Mouse (Mus musculus) hindbrain, embryonic 12.5 days (tissue): Measurements from ENCODE around the gene Slc35d3. TPM values are rescaled to one million over a fixed set of nuclear protein-coding genes. Genes with fewer than 3 reads are reported as not detected.

Source experiments
- ATAC-seq: fragments of 200-750 bp; cut with Nextera tagmentation; 2 replicates; pipeline ENCODE4 v1.8.0; 2017; ENCODE audit warnings: moderate TSS enrichment; ENCODE audit not compliant: low FRiP score
- H3K27ac ChIP-seq: fragments of 300-500 bp; sonication (generic); 2 replicates; pipeline ENCODE4 v1.5.1; 2016; ENCODE audit warnings: mild to moderate bottlenecking
- H3K27me3 ChIP-seq: fragments of 300-500 bp; sonication (generic); 2 replicates; pipeline ENCODE4 v1.6.1; 2016; ENCODE audit warnings: mild to moderate bottlenecking
- H3K36me3 ChIP-seq: fragments of 300-500 bp; sonication (generic); 2 replicates; pipeline ENCODE4 v1.6.1; 2016; ENCODE audit warnings: mild to moderate bottlenecking
- H3K4me1 ChIP-seq: fragments of 300-500 bp; sonication (generic); 2 replicates; pipeline ENCODE4 v1.6.1; 2016
- H3K4me2 ChIP-seq: fragments of 300-500 bp; sonication (generic); replicated peaks from 2 replicates; pipeline ENCODE4 v1.6.1; 2016; ENCODE audit warnings: mild to moderate bottlenecking
- H3K4me3 ChIP-seq: fragments of 300-500 bp; sonication (generic); 2 replicates; pipeline ENCODE4 v1.5.1; 2016; ENCODE audit warnings: mild to moderate bottlenecking
- H3K9ac ChIP-seq: fragments of 300-500 bp; sonication (generic); 2 replicates; pipeline ENCODE4 v1.6.1; 2016; ENCODE audit warnings: mild to moderate bottlenecking, moderate library complexity
- H3K9me3 ChIP-seq: fragments of 300-500 bp; sonication (generic); replicated peaks from 2 replicates; pipeline ENCODE4 v1.6.1; 2016; ENCODE audit warnings: mild to moderate bottlenecking
- WGBS: fragments of 180-500 bp; shearing (Covaris S2); methylation state at CpG from one replicate; pipeline ENCODE4 v1.1.7; 2016; 5-methylcytosine and 5-hydroxymethylcytosine counted together
- polyA plus RNA-seq: library from polyadenylated mRNA; unstranded; fragments of >200 nt; fragmentation: Nextera tagmentation; extraction: Ambion mirVana; gene quantifications from 2 replicates; pipeline ENCODE4 v1.2.1, GENCODE M21; 2016

Slc35d3 gene
- 0.79 and 0.93 TPM in 2 replicates for polyA plus RNA-seq

DNA sequence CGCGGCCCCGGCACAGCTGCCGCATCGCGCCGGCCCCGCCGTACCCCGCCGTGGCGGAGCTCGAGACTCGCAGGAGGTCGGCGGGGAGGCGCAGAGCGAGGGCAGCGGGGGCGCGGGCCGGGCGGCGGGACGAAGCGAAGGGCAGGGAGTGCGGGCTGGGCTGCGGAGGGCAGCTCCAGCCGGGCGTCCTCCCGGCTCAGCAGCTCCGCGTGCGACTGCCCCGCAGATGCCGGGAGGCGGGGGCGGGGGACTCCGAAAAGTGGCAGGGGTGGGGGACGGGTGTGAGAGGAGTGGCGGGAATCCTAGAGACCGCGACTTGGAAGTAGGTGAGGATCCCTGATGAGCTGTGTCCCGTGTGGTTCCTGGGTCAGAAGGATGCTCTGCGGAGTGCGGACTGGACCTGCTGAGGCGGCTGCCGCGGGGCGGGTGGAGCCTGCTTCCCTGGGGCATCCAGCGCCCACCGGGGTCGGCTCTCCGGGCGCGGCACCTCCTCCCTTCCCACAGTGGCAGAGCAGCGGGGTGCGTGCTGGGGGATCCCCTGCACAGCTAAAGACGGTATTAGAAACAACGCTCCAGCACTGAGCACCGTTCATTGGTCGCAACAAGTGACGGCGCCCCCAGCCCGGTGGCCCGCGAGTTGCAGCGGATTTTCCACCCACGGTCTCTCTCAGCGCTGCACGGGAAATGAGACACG lies at the start of gene Slc35d3:
Gene Slc35d3, minus strand, starts transcription at position 462 of the 694 bp plus-strand sequence.
- ATAC-seq: peak; percentile 70
- Histone ChIP-seq H3K27ac (no peak within 1 kb of the TSS), H3K27me3 (peaks cover 55% of the 10 kb centered on the region), H3K4me1 (peaks cover 31% of the 10 kb centered on the region), H3K36me3 (no peaks in the 10 kb centered on the region), H3K9ac (peak within 1 kb of the TSS; percentile 69), H3K4me2 (peak within 1 kb of the TSS; percentile 100), H3K4me3 (peak within 1 kb of the TSS; percentile 61), H3K9me3 (no peaks in the 10 kb centered on the region)
- 0% methylated on average over 53 of the region's 72 CpGs for WGBS

DNA sequence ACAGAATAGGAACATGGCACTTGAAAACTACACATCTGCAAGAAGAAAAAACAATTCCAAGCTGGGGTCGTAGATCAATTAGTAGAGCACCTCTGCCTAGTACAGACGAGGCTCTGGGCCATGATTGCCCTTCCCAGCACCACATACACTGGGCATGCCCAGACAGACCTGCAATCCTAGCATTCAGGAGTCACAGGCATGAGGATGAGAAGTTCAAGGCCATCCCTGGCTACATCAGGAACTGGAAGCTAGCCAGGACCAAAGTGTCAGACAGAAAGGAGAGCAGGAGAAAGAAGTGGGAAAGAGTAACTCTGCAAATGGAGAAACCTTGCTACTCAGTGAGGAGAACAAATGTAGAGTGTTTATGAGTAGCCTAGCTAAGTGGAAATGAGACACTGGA lies 48.9 kb upstream of the Slc35d3 start:
- Histone ChIP-seq H3K9ac (no peak overlapping the region), H3K27me3 (no peaks in the 10 kb centered on the region), H3K4me1 (no peaks in the 10 kb centered on the region), H3K4me2 (no peak overlapping the region), H3K36me3 (peaks cover 7% of the 10 kb centered on the region; the same call in 1 of the 2 replicates), H3K4me3 (no peak overlapping the region), H3K9me3 (no peaks in the 10 kb centered on the region), H3K27ac (no peak overlapping the region)
- 83% methylated on average over 2 of the region's 2 CpGs for WGBS
- ATAC-seq: no peak

- H3K4me1 ChIP-seq: no peaks in the 10 kb centered on the region
- no peaks in the 10 kb centered on the region for H3K9me3 ChIP-seq
- no peak overlapping the region for H3K4me3 ChIP-seq
- WGBS: 20% methylated on average over 4 of the region's 4 CpGs
- no peak overlapping the region for H3K27ac ChIP-seq
- ATAC-seq: no peak
- no peak overlapping the region for H3K9ac ChIP-seq
- no peak overlapping the region for H3K4me2 ChIP-seq
- H3K36me3 ChIP-seq: peaks cover 4% of the 10 kb centered on the region; the same call in 1 of the 2 replicates
- H3K27me3 ChIP-seq: no peaks in the 10 kb centered on the region
Observed at GRCm38 (mm10) chr10:19893976-19894375, 42.7 kb upstream of the Slc35d3 start.

- ATAC-seq: no peak
- H3K9me3 ChIP-seq: no peaks in the 10 kb centered on the region
- no peaks in the 10 kb centered on the region for H3K4me1 ChIP-seq
- no peak overlapping the region for H3K4me3 ChIP-seq
- WGBS: 79% methylated on average over 6 of the region's 6 CpGs
- no peak overlapping the region for H3K27ac ChIP-seq
- H3K27me3 ChIP-seq: no peaks in the 10 kb centered on the region
- no peak overlapping the region for H3K4me2 ChIP-seq
- H3K9ac ChIP-seq: no peak overlapping the region
- H3K36me3 ChIP-seq: peaks cover under 1% of the 10 kb centered on the region; the same call in 1 of the 2 replicates
Observed at GRCm38 (mm10) chr10:19893146-19893545, 41.9 kb upstream of the Slc35d3 start.

- Histone ChIP-seq H3K36me3 (no peaks in the 10 kb centered on the region), H3K27ac (no peak overlapping the region), H3K9ac (no peak overlapping the region), H3K4me2 (no peak overlapping the region), H3K9me3 (no peaks in the 10 kb centered on the region), H3K4me1 (no peaks in the 10 kb centered on the region), H3K4me3 (no peak overlapping the region), H3K27me3 (no peaks in the 10 kb centered on the region)
- 51% methylated on average over 3 of the region's 3 CpGs for WGBS
- no peak for ATAC-seq
Observed at GRCm38 (mm10) chr10:19891686-19892085, 40.4 kb upstream of the Slc35d3 start.

- no peak overlapping the region for H3K4me2 ChIP-seq
- no peak overlapping the region for H3K27ac ChIP-seq
- H3K27me3 ChIP-seq: no peaks in the 10 kb centered on the region
- no peaks in the 10 kb centered on the region for H3K4me1 ChIP-seq
- WGBS: 89% methylated on average over 3 of the region's 3 CpGs
- ATAC-seq: no peak
- H3K9me3 ChIP-seq: no peaks in the 10 kb centered on the region
- no peaks in the 10 kb centered on the region for H3K36me3 ChIP-seq
- no peak overlapping the region for H3K4me3 ChIP-seq
- no peak overlapping the region for H3K9ac ChIP-seq
Observed at GRCm38 (mm10) chr10:19889908-19890307, 38.6 kb upstream of the Slc35d3 start.

DNA sequence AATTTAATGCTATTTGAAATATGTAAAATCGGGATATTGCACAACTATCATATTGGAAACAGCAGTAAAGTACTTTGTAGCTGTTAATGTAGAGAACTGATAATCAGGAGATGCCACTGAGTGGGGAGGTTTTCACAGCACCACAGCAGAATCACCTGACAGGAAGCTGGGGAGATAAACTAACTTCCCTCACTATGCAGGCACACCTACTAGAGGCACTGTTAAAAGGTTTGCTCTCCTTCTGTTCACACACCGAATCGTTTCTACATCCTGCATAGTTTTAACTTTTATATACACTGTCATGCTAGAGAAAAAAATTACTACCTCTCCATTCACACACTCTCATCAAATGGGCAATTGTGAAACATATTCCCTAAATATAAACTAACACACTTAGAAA lies 35.0 kb upstream of the Slc35d3 start:
- Histone ChIP-seq H3K9ac (no peak overlapping the region), H3K27ac (no peak overlapping the region), H3K4me1 (no peaks in the 10 kb centered on the region), H3K36me3 (no peaks in the 10 kb centered on the region), H3K4me2 (no peak overlapping the region), H3K4me3 (no peak overlapping the region), H3K27me3 (no peaks in the 10 kb centered on the region), H3K9me3 (no peaks in the 10 kb centered on the region)
- 90% methylated on average over 3 of the region's 3 CpGs for WGBS
- ATAC-seq: no peak

GRCm38 (mm10) chr10:19884409-19884808 lies 33.1 kb upstream of the Slc35d3 start:
- Histone ChIP-seq H3K9ac (no peak overlapping the region), H3K27ac (no peak overlapping the region), H3K4me1 (no peaks in the 10 kb centered on the region), H3K36me3 (no peaks in the 10 kb centered on the region), H3K4me2 (no peak overlapping the region), H3K4me3 (no peak overlapping the region), H3K27me3 (no peaks in the 10 kb centered on the region), H3K9me3 (no peaks in the 10 kb centered on the region)
- no peak for ATAC-seq
- WGBS: 77% methylated on average over 4 of the region's 4 CpGs

DNA sequence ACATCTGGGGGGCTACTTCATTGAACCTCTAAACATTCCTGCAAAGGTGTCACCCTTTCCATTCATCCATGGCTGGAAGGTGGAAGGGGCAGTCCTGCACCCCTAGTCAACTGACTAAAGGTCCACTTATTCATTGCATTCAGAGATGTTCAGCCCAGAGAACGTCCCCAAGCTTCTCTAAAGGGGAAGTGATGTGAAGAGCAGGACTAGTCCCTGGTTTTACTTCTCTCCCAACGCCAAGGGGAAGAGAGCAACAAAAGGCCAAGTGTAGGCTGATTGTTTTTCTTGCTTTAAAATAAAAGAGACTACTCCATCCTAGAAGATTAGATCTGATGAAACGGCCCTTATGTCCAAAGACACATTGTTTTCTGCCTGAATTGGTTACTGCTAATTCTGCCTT lies 29.2 kb upstream of the Slc35d3 start:
- no peak overlapping the region for H3K4me3 ChIP-seq
- H3K9me3 ChIP-seq: no peaks in the 10 kb centered on the region
- 75% methylated on average over 3 of the region's 3 CpGs for WGBS
- H3K36me3 ChIP-seq: no peaks in the 10 kb centered on the region
- H3K27ac ChIP-seq: no peak overlapping the region
- no peak overlapping the region for H3K4me2 ChIP-seq
- H3K4me1 ChIP-seq: 0 out of 2 replicates have a peak, but pooled peaks cover 8% of the 10 kb centered on the region
- H3K9ac ChIP-seq: no peak overlapping the region
- no peak for ATAC-seq
- no peaks in the 10 kb centered on the region for H3K27me3 ChIP-seq

DNA sequence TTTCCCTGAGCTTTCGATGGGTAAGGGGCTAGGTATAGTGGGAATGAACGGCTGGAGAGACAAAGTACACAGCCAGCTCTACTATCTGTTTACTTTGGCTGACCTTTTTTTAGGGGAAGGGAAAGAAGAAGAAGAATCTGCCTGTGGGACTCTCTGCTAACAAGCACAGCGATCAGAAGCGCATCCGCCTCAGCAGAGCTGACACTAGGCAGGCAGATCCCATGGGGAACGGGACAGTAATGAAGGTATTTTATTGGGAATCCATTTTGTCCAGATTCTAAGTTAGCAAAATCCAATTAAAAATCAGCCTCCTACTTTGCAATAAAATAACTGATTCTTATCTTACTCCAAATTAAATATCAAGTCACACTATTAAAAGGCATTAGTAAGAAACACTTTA lies 27.9 kb upstream of the Slc35d3 start:
- no peak for ATAC-seq
- no peaks in the 10 kb centered on the region for H3K27me3 ChIP-seq
- H3K4me1 ChIP-seq: 0 out of 2 replicates have a peak, but pooled peaks cover 8% of the 10 kb centered on the region
- no peak overlapping the region for H3K4me2 ChIP-seq
- no peak overlapping the region for H3K4me3 ChIP-seq
- no peak overlapping the region for H3K9ac ChIP-seq
- 49% methylated on average over 6 of the region's 6 CpGs for WGBS
- H3K27ac ChIP-seq: no peak overlapping the region
- no peaks in the 10 kb centered on the region for H3K36me3 ChIP-seq
- no peaks in the 10 kb centered on the region for H3K9me3 ChIP-seq

DNA sequence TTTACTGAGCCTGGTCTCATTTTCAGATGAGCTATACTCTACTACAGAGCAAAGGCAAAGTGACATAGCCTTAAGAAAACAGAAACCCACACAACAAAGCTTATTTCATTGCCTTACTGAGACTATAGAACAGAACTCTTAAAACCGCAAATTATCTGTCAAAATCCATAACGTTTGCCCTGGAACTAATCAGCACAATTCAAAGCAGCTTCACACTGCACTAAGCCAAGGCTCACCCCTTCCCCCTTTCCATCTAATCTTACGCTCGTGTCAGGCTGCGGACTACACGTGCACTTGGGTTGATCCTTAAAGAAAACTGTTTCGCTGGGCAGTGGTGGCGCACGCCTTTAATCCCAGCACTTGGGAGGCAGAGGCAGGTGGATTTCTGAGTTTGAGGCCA lies 26.4 kb upstream of the Slc35d3 start:
- Histone ChIP-seq H3K4me3 (no peak overlapping the region), H3K36me3 (no peaks in the 10 kb centered on the region), H3K4me2 (no peak overlapping the region), H3K9me3 (no peaks in the 10 kb centered on the region), H3K27me3 (no peaks in the 10 kb centered on the region), H3K4me1 (0 out of 2 replicates have a peak, but pooled peaks cover 8% of the 10 kb centered on the region), H3K27ac (no peak overlapping the region), H3K9ac (no peak overlapping the region)
- WGBS: 82% methylated on average over 9 of the region's 9 CpGs
- no peak for ATAC-seq

DNA sequence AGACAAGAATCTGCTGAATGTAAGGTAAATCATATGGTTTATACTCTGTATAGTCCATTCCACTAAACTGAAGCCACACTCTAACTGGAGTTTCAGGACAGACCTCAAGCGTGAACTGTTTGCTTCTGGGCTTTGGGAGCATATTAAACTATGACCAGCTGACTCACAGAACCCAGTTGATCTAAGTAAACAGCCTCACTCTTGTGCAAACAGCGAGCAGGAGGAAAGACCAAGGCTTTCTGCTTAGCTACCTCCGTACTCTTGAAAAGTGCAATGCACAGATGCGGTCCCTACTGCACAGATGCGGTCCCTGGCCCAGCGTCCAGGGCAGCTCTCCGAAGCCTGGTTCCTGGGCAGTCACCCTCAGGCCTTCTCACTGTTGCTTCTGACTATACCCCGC lies 26.0 kb upstream of the Slc35d3 start:
- ATAC-seq: no peak
- H3K4me2 ChIP-seq: no peak overlapping the region
- H3K27ac ChIP-seq: no peak overlapping the region
- 86% methylated on average over 8 of the region's 8 CpGs for WGBS
- H3K27me3 ChIP-seq: no peaks in the 10 kb centered on the region
- no peak overlapping the region for H3K9ac ChIP-seq
- H3K36me3 ChIP-seq: no peaks in the 10 kb centered on the region
- H3K4me3 ChIP-seq: no peak overlapping the region
- no peaks in the 10 kb centered on the region for H3K9me3 ChIP-seq
- H3K4me1 ChIP-seq: 0 out of 2 replicates have a peak, but pooled peaks cover 8% of the 10 kb centered on the region

- no peak overlapping the region for H3K4me3 ChIP-seq
- H3K9ac ChIP-seq: no peak overlapping the region
- WGBS: 45% methylated on average over 7 of the region's 7 CpGs
- peak; percentile 26; the same call in 1 of the 2 replicates for ATAC-seq
- H3K27me3 ChIP-seq: no peaks in the 10 kb centered on the region
- no peak overlapping the region for H3K4me2 ChIP-seq
- 0 out of 2 replicates have a peak, but pooled peaks cover 8% of the 10 kb centered on the region for H3K4me1 ChIP-seq
- no peaks in the 10 kb centered on the region for H3K36me3 ChIP-seq
- H3K9me3 ChIP-seq: no peaks in the 10 kb centered on the region
- no peak overlapping the region for H3K27ac ChIP-seq
Observed at GRCm38 (mm10) chr10:19876669-19877068, 25.4 kb upstream of the Slc35d3 start.
